Mouse (Mus musculus): ENCODE measurements around the gene Mroh3. TPM values are rescaled to one million over a fixed set of nuclear protein-coding genes. Genes with fewer than 3 reads are reported as not detected.

Mroh3 gene
- polyA plus RNA-seq (2016; fragmentation: Nextera tagmentation; extraction: Ambion mirVana), result 0.22 TPM in 1 of 2 replicates, not detected in the other

GRCm38 (mm10) chr1:136212803-136213202 lies at the start of gene Mroh3:
Mroh3 (minus strand) TSS chr1:136212828.
- Histone ChIP-seq H3K4me3 (no peak within 1 kb of the TSS), H3K4me1 (peaks cover 5% of the 10 kb centered on the region; the same call in 1 of the 2 replicates), H3K36me3 (peaks cover 73% of the 10 kb centered on the region), H3K9me3 (replicated peaks) (no peaks in the 10 kb centered on the region), H3K27me3 (ENCODE audit: low read depth, poor library complexity, severe bottlenecking) (no peaks in the 10 kb centered on the region), H3K27ac (replicated peaks) (no peak within 1 kb of the TSS)
- DNase-seq (ENCODE audit: low spot score), result peak; percentile 44
- 54% methylated on average over 3 of the region's 3 CpGs for WGBS

GRCm38 (mm10) chr1:136260635-136261238 lies 48.1 kb upstream of the Mroh3 start, which contains the start of gene Gpr25:
Gpr25 (minus strand) TSS chr1:136260873.
- Histone ChIP-seq H3K36me3 (no peaks in the 10 kb centered on the region), H3K27ac (replicated peaks) (peak within 1 kb of the TSS; percentile 66), H3K9me3 (replicated peaks) (no peaks in the 10 kb centered on the region), H3K27me3 (ENCODE audit: low read depth, poor library complexity, severe bottlenecking) (peaks cover 89% of the 10 kb centered on the region), H3K4me1 (peaks cover 29% of the 10 kb centered on the region), H3K4me3 (peak within 1 kb of the TSS; percentile 64)
- no peak for DNase-seq (ENCODE audit: low spot score)
- WGBS, result 7% methylated on average over 28 of the region's 28 CpGs

GRCm38 (mm10) chr1:136259893-136260634 lies 47.4 kb upstream of the Mroh3 start:
- Histone ChIP-seq H3K4me3 (peak overlapping the region; percentile 64), H3K36me3 (no peaks in the 10 kb centered on the region), H3K27ac (replicated peaks) (peak overlapping the region; percentile 66), H3K4me1 (peaks cover 36% of the 10 kb centered on the region), H3K27me3 (ENCODE audit: low read depth, poor library complexity, severe bottlenecking) (peaks cover 96% of the 10 kb centered on the region), H3K9me3 (replicated peaks) (no peaks in the 10 kb centered on the region)
- peak; percentile 61 for DNase-seq (ENCODE audit: low spot score)
- under 1% methylated on average over 95 of the region's 95 CpGs for WGBS

- Histone ChIP-seq H3K36me3 (no peaks in the 10 kb centered on the region), H3K9me3 (replicated peaks) (no peaks in the 10 kb centered on the region), H3K4me3 (peak overlapping the region; percentile 64), H3K27ac (replicated peaks) (no peak overlapping the region), H3K4me1 (peaks cover 40% of the 10 kb centered on the region), H3K27me3 (ENCODE audit: low read depth, poor library complexity, severe bottlenecking) (peaks cover 98% of the 10 kb centered on the region)
- DNase-seq (ENCODE audit: low spot score), result no peak
- 2% methylated on average over 16 of the region's 16 CpGs for WGBS
These were observed 46.9 kb upstream of the Mroh3 start for GRCm38 (mm10) chr1:136259543-136259892.

- peaks cover 40% of the 10 kb centered on the region for H3K4me1 ChIP-seq
- WGBS, result 79% methylated on average over 9 of the region's 9 CpGs
- no peak overlapping the region for H3K27ac ChIP-seq (replicated peaks)
- H3K4me3 ChIP-seq, result no peak overlapping the region
- no peaks in the 10 kb centered on the region for H3K36me3 ChIP-seq
- H3K9me3 ChIP-seq (replicated peaks), result no peaks in the 10 kb centered on the region
- DNase-seq (ENCODE audit: low spot score), result peak; percentile 10
- peaks cover 93% of the 10 kb centered on the region for H3K27me3 ChIP-seq (ENCODE audit: low read depth, poor library complexity, severe bottlenecking)
These were observed 45.9 kb upstream of the Mroh3 start for GRCm38 (mm10) chr1:136258495-136258894.

- H3K27me3 ChIP-seq (ENCODE audit: low read depth, poor library complexity, severe bottlenecking), result peaks cover 74% of the 10 kb centered on the region
- no peaks in the 10 kb centered on the region for H3K36me3 ChIP-seq
- H3K4me1 ChIP-seq, result peaks cover 31% of the 10 kb centered on the region
- peak overlapping the region; percentile 24 for H3K27ac ChIP-seq (replicated peaks)
- H3K9me3 ChIP-seq (replicated peaks), result no peaks in the 10 kb centered on the region
- 54% methylated on average over 8 of the region's 8 CpGs for WGBS
- DNase-seq (ENCODE audit: low spot score), result peak; percentile 12
- no peak overlapping the region for H3K4me3 ChIP-seq
These were observed 43.0 kb upstream of the Mroh3 start for GRCm38 (mm10) chr1:136255657-136256056.

GRCm38 (mm10) chr1:136255174-136255573 lies 42.5 kb upstream of the Mroh3 start:
- H3K36me3 ChIP-seq, result no peaks in the 10 kb centered on the region
- H3K27ac ChIP-seq (replicated peaks), result peak overlapping the region; percentile 24
- WGBS, result 34% methylated on average over 6 of the region's 6 CpGs
- DNase-seq (ENCODE audit: low spot score), result peak; percentile 24
- H3K27me3 ChIP-seq (ENCODE audit: low read depth, poor library complexity, severe bottlenecking), result peaks cover 74% of the 10 kb centered on the region
- H3K4me3 ChIP-seq, result no peak overlapping the region
- H3K9me3 ChIP-seq (replicated peaks), result no peaks in the 10 kb centered on the region
- peaks cover 26% of the 10 kb centered on the region for H3K4me1 ChIP-seq

- no peaks in the 10 kb centered on the region for H3K9me3 ChIP-seq (replicated peaks)
- no peak overlapping the region for H3K4me3 ChIP-seq
- peaks cover 74% of the 10 kb centered on the region for H3K27me3 ChIP-seq (ENCODE audit: low read depth, poor library complexity, severe bottlenecking)
- peaks cover 20% of the 10 kb centered on the region for H3K4me1 ChIP-seq
- no peaks in the 10 kb centered on the region for H3K36me3 ChIP-seq
- 90% methylated on average over 10 of the region's 10 CpGs for WGBS
- H3K27ac ChIP-seq (replicated peaks), result peak overlapping the region; percentile 24
- no peak for DNase-seq (ENCODE audit: low spot score)
These were observed 42.0 kb upstream of the Mroh3 start for GRCm38 (mm10) chr1:136254503-136255065.

GRCm38 (mm10) chr1:136253472-136253871 lies 40.8 kb upstream of the Mroh3 start:
- WGBS, result 40% methylated on average over 2 of the region's 2 CpGs
- peaks cover 15% of the 10 kb centered on the region for H3K4me1 ChIP-seq
- H3K27me3 ChIP-seq (ENCODE audit: low read depth, poor library complexity, severe bottlenecking), result peaks cover 73% of the 10 kb centered on the region
- H3K36me3 ChIP-seq, result no peaks in the 10 kb centered on the region
- H3K4me3 ChIP-seq, result no peak overlapping the region
- H3K9me3 ChIP-seq (replicated peaks), result no peaks in the 10 kb centered on the region
- DNase-seq (ENCODE audit: low spot score), result no peak
- no peak overlapping the region for H3K27ac ChIP-seq (replicated peaks)

GRCm38 (mm10) chr1:136249662-136250061 lies 37.0 kb upstream of the Mroh3 start:
- 76% methylated on average over 5 of the region's 5 CpGs for WGBS

GRCm38 (mm10) chr1:136247393-136247792 lies 34.8 kb upstream of the Mroh3 start:
- WGBS, result 91% methylated on average over 5 of the region's 5 CpGs
- Histone ChIP-seq H3K27me3 (ENCODE audit: low read depth, poor library complexity, severe bottlenecking) (peaks cover 86% of the 10 kb centered on the region), H3K4me1 (no peaks in the 10 kb centered on the region), H3K9me3 (replicated peaks) (no peaks in the 10 kb centered on the region), H3K36me3 (no peaks in the 10 kb centered on the region), H3K27ac (replicated peaks) (no peak overlapping the region), H3K4me3 (no peak overlapping the region)
- DNase-seq (ENCODE audit: low spot score), result no peak

More at GRCm38 (mm10) chr1:136249662-136250061, 37.0 kb upstream of the Mroh3 start:
- H3K4me1 ChIP-seq, result peaks cover under 1% of the 10 kb centered on the region
- no peak overlapping the region for H3K27ac ChIP-seq (replicated peaks)
- no peaks in the 10 kb centered on the region for H3K9me3 ChIP-seq (replicated peaks)
- no peaks in the 10 kb centered on the region for H3K36me3 ChIP-seq
- peaks cover 73% of the 10 kb centered on the region for H3K27me3 ChIP-seq (ENCODE audit: low read depth, poor library complexity, severe bottlenecking)
- DNase-seq (ENCODE audit: low spot score), result no peak
- H3K4me3 ChIP-seq, result no peak overlapping the region

- no peaks in the 10 kb centered on the region for H3K36me3 ChIP-seq
- H3K4me3 ChIP-seq, result no peak overlapping the region
- no peaks in the 10 kb centered on the region for H3K9me3 ChIP-seq (replicated peaks)
- H3K4me1 ChIP-seq, result no peaks in the 10 kb centered on the region
- peaks cover 99% of the 10 kb centered on the region for H3K27me3 ChIP-seq (ENCODE audit: low read depth, poor library complexity, severe bottlenecking)
- no peak for DNase-seq (ENCODE audit: low spot score)
- 83% methylated on average over 5 of the region's 5 CpGs for WGBS
- H3K27ac ChIP-seq (replicated peaks), result no peak overlapping the region
These were observed 31.8 kb upstream of the Mroh3 start for GRCm38 (mm10) chr1:136244469-136244868.

- Histone ChIP-seq H3K27ac (replicated peaks) (no peak overlapping the region), H3K36me3 (no peaks in the 10 kb centered on the region), H3K4me3 (no peak overlapping the region), H3K4me1 (no peaks in the 10 kb centered on the region), H3K9me3 (replicated peaks) (no peaks in the 10 kb centered on the region), H3K27me3 (ENCODE audit: low read depth, poor library complexity, severe bottlenecking) (peaks cover 99% of the 10 kb centered on the region)
- 93% methylated on average over 7 of the region's 7 CpGs for WGBS
- DNase-seq (ENCODE audit: low spot score), result no peak
These were observed 29.2 kb upstream of the Mroh3 start for GRCm38 (mm10) chr1:136241801-136242200.
